Mouse (Mus musculus) gastrocnemius, adult 2 months (tissue): ENCODE data around the gene Zc3h7b. TPM values are rescaled to one million over a fixed set of nuclear protein-coding genes. Genes with fewer than 3 reads are reported as not detected.

Experiments
- DNase-seq: peaks from one replicate; pipeline ENCODE4 v3.0.0; 2022
- H3K27ac ChIP-seq: fragments of 200-600 bp; 2 replicates; pipeline ENCODE4 v1.8.1; 2022; ENCODE audit warnings: mild to moderate bottlenecking
- H3K4me3 ChIP-seq: fragments of 200-600 bp; 2 replicates; pipeline ENCODE4 v1.8.1; 2022; ENCODE audit warnings: mild to moderate bottlenecking, moderate library complexity
- CTCF ChIP-seq: fragments of 200-600 bp; IDR thresholded peaks from 2 replicates; pipeline ENCODE4 v1.8.1; 2022; ENCODE audit warnings: antibody characterized with exemption, mild to moderate bottlenecking, moderate library complexity
- intact Hi-C: fragments of 180-260 bp; cut with DNase I; formaldehyde crosslinking; loops from one replicate; pipeline ENCODE4 v1.15.1; 2025
- total RNA-seq, 2 experiments: library from RNA; stranded (reverse); gene quantifications; 2 replicates each; pipeline ENCODE4 v1.2.3; 2021

Gene Zc3h7b
- total RNA-seq, 2 experiments from 2014 or later: 30.2 to 34.3 TPM

GRCm38 (mm10) chr15:81845033-81845625 is 100.3 kb downstream of the Zc3h7b start:
- H3K4me3 ChIP-seq: no peak overlapping the region; the same call in 1 of the 2 replicates
- peak overlapping the region; percentile 100 for H3K27ac ChIP-seq
- DNase-seq: peak; percentile 26
- intact Hi-C loops: no loop called here
- TF ChIP-seq CTCF: no peak

- peak; percentile 92 for DNase-seq
- no peak for TF ChIP-seq CTCF
- peak overlapping the region; percentile 9; the same call in 1 of the 2 replicates for H3K4me3 ChIP-seq
- intact Hi-C loops: no loop called here
- peak overlapping the region; percentile 100 for H3K27ac ChIP-seq
Observed at GRCm38 (mm10) chr15:81845724-81846123, 100.9 kb downstream of the Zc3h7b start.

Other genes starting within 250 kb of the Zc3h7b start
- gene Ep300, start 159.7 kb upstream of the Zc3h7b start, total RNA-seq: 10 to 100 TPM; 37.8 to 39.5 TPM
- 1 to 10 TPM; 7.3 to 9.0 TPM for gene L3mbtl2, start 81.2 kb upstream of the Zc3h7b start, total RNA-seq
- 1 to 10 TPM; 1.3 to 1.4 TPM for gene Chadl, start 47.8 kb upstream of the Zc3h7b start, total RNA-seq
- gene Rangap1, start 473 bp downstream of the Zc3h7b start, total RNA-seq: 10 to 100 TPM; 23.7 to 24.1 TPM
- 100 to 1,000 TPM; 101 to 191 TPM for gene Tef, start 57.4 kb downstream of the Zc3h7b start, total RNA-seq
- gene Tob2, start 113.7 kb downstream of the Zc3h7b start, total RNA-seq: 100 to 1,000 TPM; 151 to 205 TPM
- 10 to 100 TPM; 38.4 to 39.9 TPM for gene Phf5a, start 126.9 kb downstream of the Zc3h7b start, total RNA-seq
- gene Aco2, start 127.3 kb downstream of the Zc3h7b start, total RNA-seq: 1,000 to 10,000 TPM; 1,155 to 1,439 TPM
- 1 to 10 TPM; 6.4 to 7.6 TPM for gene Polr3h, start 181.2 kb downstream of the Zc3h7b start, total RNA-seq
- 1 to 10 TPM; 1.6 to 2.1 TPM for gene Csdc2, start 191.7 kb downstream of the Zc3h7b start, total RNA-seq
- gene Pmm1, start 215.9 kb downstream of the Zc3h7b start, total RNA-seq: 10 to 100 TPM; 16.2 to 17.2 TPM
- gene 1700029P11Rik, start 235.5 kb downstream of the Zc3h7b start, total RNA-seq: not detected
- gene Xrcc6, start 242.8 kb downstream of the Zc3h7b start, total RNA-seq: 10 to 100 TPM; 23.9 to 25.4 TPM